Mouse (Mus musculus): Measurements from ENCODE around the gene Brd1.
"Not testable (repeated sequence)": the region's sequence is repeated elsewhere in the genome, so short reads cannot be mapped to it uniquely, and the experiment has no call there.

Gene Brd1

GRCm38 (mm10) chr15:88733834-88734571 is at the start of gene Brd1:
Brd1 (minus strand) TSS chr15:88734233.
- peak; percentile 87 to 91 for DNase-seq

DNA sequence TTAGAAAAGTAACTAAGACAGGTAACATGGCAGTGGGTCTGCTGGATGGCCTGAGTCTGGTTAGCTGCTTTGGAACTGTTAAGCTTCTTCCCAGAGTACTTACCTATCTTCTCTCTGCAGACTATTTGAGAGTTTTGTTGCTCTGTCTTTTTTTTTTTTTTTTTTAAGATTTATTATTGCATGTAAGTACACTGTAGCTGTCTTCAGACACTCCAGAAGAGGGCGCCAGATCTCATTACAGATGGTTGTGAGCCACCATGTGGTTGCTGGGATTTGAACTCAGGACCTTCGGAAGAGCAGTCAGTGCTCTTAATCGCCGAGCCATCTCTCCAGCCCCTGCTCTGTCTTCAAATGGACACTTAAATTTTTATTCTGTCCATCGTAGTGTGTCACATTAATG is 40.6 kb upstream of the Brd1 start:
- DNase-seq = not testable (repeated sequence)

DNA sequence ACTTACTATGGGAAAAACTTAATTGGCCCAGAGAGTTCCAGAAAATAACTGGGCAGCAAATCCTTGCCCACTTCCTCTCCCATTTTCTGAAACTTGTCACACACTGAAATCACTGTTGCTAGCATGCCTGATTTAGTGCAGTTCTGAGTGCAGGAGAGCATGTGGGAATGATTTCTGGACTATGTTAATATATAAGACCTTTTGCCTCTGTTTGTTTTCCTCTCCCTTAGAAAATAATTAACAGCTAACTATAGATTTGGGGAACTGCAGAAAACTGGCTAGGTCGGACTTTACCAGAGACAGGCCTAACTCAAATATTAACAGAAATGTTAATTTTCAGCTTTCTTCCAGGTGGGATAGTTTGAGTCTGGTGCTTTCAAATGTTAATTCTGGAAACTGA is 34.5 kb upstream of the Brd1 start:
- no peak for DNase-seq

- not testable (repeated sequence) for DNase-seq
Measured at GRCm38 (mm10) chr15:88766139-88766538, 32.1 kb upstream of the Brd1 start.

- DNase-seq = no peak
Measured at GRCm38 (mm10) chr15:88761551-88761950, 27.5 kb upstream of the Brd1 start.

DNA sequence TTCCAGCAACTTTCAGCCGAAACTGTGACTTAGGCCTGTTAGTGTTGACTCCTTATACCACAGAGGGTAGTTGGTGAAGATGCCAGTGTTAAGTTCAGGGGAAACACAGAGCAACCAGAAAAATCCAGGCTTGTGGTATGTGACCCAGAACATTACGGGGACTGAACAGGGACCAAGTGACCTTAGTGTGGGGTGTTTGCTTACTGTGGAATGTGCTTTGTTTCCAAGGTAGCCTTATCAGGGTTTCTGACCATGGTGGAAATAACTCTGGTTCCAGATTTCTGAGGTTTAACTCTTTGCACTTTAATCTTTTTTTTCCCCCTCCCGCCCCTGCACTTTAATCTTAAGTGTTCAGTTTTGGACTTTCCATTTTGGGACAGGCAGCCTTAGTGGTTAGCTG is 24.0 kb upstream of the Brd1 start:
- no peak for DNase-seq

DNA sequence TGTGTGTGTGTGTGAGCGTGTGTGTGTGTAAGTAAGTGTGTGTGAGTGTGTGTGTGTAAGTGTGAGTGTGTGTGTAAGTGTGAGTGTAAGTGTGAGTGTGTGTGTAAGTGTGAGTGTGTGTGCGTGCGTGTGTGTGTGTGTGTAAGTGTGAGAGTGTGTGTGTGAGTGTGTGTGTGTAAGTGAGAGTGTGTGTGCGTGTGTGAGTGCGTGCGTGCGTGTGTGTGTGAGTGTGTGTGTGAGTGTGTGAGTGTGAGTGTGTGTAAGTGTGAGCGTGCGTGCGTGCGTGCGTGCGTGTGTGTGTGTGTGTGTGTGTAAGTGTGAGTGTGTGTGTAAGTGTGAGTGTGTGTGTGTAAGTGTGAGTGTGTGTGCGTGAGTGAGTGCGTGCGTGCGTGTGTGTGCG is 21.7 kb upstream of the Brd1 start:
- DNase-seq = no peak

- no peak for DNase-seq
Measured at GRCm38 (mm10) chr15:88754896-88755295, 20.9 kb upstream of the Brd1 start.

- no peak for DNase-seq
Measured at GRCm38 (mm10) chr15:88752403-88752733, 18.3 kb upstream of the Brd1 start.

DNA sequence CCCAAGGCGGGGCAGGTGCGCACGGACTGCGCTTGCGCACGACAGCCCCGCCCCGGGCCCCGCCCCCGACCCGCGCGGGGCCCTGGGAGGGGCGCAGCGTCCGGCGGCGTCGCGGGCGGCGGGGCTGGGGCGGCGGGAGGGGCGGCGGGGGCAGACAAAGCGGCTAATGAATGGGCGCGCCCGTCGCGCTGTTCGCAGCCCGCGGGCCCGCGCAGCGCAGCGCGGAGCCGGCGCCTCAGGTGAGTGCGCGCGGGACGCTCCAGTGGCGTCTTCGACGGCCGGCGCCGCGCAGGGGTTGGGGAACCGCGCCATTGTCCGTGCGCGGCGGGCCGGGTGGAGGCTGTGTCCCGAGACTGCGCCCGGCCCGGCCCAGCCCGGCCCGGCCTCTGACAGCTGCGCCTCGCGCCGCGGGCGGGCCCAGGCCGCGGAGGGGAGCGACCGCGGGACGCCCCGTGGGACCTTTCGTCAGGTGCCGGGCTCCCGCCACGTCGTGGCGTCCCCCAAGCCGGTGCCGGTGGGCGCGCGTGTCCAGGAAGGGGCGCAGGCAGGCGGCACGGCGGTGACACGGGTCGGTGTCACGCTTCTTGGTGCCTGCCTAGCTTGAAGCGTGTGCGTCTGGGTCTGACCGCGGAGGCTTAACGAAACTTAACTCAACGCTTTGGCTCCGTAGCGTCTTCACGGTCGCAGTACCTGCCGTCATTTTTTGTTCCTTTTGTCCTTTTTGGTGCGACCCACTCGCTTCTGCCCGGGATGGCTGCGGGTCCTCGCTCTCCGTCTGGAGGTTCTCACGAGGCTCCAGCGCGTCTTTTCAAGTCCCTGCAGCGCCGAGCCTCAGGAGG is 17.8 kb upstream of the Brd1 start, which contains the start of gene Zbed4:
Gene Zbed4 (plus strand): TSS at position 97 of the 839 bp plus-strand sequence.
- DNase-seq = peak; percentile 51 to 53

- peak; percentile 99 for DNase-seq
Measured at GRCm38 (mm10) chr15:88750677-88751563, 16.9 kb upstream of the Brd1 start.

GRCm38 (mm10) chr15:88750032-88750431 is 16.0 kb upstream of the Brd1 start:
- no peak for DNase-seq

DNA sequence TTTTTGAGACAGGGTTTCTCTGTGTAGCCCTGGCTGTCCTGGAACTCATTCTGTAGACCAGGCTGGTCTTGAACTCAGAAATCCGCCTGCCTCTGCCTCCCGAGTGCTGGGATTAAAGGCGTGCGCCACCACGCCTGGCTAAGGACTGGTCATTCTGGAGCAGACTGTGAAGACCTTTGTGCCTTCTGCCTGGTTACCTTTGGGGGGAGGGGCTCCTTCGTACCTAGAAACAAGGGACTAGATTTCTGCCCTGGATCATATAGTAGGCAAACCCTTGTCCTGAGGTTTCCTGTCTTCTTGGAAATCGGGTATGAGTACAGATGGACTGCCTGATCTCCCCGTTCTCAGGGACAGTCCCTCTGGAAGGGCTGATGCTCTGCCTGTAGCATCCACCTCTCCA is 15.6 kb upstream of the Brd1 start:
- not testable (repeated sequence) for DNase-seq

DNA sequence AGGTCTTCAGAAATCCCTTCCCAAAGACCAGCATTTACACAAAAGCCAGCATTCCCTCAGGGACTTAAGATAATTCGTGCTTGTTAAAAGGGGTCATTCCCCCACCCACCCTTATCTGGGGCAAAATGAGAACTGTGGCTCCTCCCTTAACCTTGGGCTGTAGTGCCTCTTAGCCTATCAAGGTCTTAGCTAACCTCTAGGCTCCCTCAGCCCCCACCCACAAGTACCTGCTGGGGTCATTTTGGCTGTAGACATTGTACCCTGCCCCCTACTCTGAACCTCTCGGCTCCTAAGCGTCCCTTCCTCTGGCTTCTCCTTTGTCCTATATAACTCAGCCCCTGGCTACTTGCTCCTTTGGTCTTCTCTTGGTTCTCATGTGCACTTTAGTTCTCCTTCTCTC is 11.9 kb upstream of the Brd1 start:
- no peak for DNase-seq

DNA sequence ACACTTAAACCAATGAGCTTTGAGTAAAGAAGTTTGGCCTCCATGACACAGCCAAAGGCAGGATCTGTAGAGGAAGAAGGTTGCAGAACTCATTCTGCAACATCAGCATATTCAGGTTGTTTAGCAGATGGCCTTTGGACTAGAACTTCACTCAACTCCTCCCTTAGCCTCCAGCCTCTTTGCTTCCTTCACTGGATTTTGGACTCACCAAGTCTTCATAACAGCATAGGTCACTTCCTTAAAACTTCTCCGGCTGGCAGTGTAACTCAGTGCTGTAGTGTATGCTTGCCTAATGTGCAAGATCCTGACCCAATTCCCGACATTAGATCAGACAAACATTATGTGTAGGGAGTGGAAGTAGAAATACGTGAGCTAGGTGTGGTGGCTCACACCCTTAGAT is 11.3 kb upstream of the Brd1 start:
- DNase-seq = no peak

DNA sequence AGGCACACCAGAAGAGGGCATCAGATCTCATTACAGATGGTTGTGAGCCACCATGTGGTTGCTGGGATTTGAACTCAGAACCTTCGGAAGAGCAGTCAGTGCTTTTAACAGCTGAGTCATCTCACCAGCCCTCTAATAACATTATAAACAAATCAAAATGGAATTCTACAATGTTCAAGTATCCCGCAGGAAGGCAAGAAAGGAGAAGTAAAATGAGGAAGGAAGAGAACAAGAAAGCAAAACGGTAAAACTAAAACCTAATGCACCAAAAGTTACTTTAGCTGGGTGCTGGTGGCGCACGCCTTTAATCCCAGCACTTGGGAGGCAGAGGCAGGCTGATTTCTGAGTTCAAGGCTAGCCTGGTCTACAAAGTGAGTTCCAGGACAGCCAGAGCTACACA is 9.3 kb upstream of the Brd1 start:
- DNase-seq = not testable (repeated sequence)

DNA sequence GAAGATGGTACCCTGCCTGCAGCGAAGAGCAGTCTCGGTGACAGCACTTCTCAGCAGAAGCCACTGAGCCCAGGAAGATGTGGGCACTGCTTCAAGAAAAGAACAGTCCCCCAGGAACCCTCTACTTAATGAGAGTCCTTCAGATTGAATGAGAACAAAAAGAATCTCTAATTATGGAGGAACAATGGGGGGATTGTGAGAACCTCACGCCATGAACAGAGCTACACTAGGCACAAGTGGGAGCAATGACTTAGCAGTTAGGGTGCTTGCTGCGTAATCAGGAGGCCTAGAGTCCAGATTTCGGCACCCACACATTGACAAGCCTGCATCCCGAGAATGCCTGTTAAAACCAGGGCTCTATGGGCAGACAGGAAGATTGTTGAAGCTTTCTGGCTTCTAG is 7.3 kb upstream of the Brd1 start:
- DNase-seq = no peak

DNA sequence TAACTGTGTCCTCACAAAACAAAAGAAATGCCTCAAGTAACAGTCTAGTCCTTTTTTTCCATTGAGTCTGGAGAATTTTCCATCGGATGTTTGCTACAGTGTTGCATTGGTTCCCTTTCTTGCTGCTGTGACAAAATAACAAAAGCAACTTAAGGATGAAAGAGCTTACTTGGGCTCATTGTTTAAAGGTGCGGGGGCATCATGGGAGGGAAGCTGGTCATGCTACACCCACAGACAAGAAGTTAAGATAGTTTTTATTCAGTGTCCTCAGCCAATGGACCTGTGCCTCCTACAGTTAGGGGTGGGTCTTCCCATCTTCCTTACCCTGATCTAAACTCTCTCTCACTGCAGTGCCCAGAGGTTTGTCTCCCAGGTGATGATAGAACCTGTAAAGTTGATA is 4.4 kb upstream of the Brd1 start:
- DNase-seq = no peak

DNA sequence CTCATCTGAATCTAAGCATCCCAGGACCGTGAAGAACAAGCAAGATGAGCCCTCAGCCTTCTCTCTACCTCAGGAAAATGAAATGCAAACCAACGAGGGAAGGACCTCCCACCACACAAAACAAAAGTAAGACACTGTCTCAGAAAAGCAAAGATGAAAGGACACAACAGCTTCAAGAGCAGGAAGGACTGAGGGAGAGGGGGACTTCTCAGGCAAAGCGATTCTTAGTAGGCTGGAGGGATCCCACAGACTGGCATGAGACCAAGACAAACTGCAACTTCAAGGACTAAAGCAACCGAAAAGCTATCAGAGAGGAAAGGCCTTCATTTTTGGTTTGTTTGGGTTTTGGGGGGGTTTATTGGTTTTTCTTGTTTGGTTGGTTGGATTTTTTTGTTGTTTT is 2.1 kb upstream of the Brd1 start:
- no peak for DNase-seq

GRCm38 (mm10) chr15:88733041-88733751 is 837 bp downstream of the Brd1 start:
- peak; percentile 77 to 81 for DNase-seq

DNA sequence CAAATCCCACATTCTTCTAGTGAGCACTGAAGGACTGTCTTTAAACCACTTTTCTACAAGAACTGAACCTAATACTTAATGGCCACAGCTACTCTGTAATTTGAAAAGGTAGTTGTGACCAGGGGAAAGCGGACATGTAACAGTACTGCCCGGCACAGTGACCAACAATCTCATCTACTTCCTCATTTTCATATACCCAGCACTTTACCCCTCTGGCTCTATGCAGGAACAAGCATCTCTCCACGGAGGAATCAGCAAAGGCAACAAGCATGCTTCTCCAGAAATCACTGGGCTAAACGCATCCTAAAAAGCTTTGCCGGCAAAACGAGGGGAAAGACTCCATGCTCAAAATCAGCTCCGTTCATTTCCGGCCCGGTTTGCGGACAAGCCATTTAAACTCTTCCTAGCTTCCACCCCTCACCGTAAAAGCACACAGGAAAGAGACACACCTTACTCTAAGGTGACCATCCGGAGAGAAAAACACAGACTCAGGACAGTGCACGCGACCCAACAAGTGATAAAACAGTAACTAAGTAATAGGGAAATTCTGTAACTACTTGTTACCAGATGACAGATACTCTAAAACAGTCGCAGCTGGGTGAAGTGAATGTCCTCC is 1.5 kb downstream of the Brd1 start:
- no peak for DNase-seq

GRCm38 (mm10) chr15:88730717-88731116 is 3.3 kb downstream of the Brd1 start:
- DNase-seq = no peak
